Mouse (Mus musculus): ENCODE measurements around the gene Olfr354.

Gene Olfr354

DNA sequence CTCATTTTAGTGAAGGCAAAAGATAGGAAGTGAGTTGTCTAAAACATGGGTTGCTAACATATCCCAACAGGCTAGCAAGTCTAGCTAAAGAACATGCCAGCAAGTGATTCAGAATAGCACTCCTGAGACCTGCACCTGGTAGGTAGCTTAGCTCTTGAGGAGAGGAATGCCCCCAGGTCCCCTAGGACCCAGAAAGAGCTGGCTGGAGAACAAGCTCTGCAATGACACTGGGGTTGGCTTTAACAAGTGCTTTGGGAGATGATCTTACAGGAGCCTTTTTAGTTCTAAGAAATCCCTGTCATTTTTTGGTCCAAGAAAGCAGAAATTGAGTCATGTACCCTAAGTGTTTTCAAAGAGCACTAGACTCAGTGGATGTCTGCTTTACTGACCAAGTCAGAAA lies at the start of gene Olfr354:
Olfr354 (plus strand) TSS at position 301 of the 400 bp plus-strand sequence.
- no peak for DNase-seq (ENCODE audit: low spot score)

DNA sequence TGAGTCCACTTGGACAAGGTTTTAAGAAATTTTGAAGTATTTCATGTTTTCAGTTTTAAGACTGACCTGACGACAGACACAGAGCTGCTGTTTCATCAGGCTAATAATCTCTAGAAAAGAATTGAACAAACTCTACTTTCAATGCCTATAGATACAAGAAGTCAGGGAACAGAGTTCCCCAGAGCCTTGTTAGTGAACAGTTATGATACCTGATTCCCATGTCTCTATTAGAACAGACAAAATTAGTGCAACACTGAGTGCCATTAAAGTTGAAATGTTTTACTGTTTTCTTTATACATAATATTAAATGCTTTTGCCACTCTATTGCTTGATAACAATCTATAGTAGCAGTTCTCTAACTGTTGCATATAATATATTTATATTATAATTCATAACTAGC lies 42.9 kb upstream of the Olfr354 start, which contains the start of gene Olfr351:
Olfr351 (minus strand) TSS at position 101 of the 400 bp plus-strand sequence.
- DNase-seq (ENCODE audit: low spot score) = no peak

DNA sequence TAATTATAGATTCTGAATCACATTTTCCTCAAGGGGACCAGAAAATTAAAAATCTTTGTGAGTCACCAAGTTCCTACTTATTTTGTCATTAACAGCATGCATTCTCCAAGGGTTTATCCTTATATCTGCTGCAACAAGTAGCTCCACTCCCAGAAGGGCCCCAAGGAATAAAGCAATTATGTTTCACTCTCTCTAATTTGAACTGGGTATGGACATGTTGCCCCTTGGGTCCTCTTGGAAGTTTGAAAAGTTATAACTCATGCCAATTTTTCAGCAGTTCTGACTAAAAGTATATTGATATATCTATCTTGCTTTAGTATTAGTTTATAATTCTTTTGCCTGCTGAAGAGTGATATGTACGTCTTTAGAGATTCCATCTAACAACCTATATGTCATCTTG lies 37.3 kb upstream of the Olfr354 start, which contains the start of gene Olfr352:
Olfr352 (plus strand) TSS at position 301 of the 400 bp plus-strand sequence.
- DNase-seq (ENCODE audit: low spot score) = no peak

DNA sequence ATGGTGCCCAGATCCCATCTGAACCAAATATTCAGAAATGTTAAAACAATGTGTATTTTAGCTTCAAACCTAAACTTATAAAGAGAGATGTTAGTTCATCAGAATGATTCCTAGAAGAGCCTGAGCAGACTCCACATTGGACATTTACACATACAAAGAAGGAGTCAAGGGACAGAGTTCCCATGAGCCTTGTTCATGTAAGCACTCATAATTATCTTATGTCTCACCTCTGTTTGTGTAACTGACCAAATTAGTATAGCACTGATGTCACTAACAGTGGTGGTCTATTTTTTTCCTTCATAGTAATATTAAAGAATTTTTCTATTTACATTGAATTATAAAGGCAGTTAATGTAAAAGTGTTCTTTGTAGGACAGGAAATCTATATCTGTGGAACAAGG lies 12.6 kb upstream of the Olfr354 start, which contains the start of gene Olfr353:
Olfr353 (minus strand) TSS at position 101 of the 400 bp plus-strand sequence.
- no peak for DNase-seq (ENCODE audit: low spot score)

DNA sequence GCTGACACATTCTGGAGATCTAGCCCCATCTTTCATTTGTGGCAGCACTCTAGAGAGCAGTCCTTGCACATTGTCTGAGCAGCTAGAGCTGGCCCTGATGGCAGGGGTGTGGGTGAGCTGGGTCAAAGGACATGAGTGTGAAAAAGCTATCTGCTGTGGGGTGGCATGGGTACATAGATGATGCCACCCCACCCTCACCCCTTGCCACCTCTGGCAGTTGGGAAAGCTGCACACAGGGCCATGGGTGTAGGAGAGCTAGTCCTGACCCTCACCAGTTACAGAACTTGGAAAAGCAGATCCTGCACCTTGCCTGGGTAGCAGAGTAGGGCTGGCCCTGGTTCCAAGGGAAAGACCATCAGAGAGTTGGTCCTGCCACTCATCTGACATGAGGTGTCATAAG lies 8.4 kb upstream of the Olfr354 start:
- no peak for DNase-seq (ENCODE audit: low spot score)

DNA sequence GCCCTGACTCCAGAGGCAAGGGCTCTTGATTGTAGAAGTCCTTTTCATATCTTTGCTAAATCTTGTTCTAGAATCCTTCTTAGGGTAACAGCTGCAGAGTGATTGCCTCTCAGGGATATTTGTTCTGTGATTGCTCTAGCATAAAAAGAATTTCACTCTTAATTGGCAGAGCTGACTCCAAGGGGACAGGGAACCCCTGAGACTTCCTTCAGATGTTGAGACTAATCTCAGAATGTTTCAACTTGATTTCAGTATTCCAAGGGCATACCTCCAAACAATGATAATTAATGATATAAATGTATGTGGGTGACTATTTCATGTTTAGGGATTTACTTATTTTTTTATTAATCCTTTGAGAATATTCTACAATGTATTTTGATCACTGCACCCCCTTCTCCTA lies 23.3 kb downstream of the Olfr354 start, which contains the start of gene Olfr355:
Olfr355 (minus strand) TSS at position 101 of the 400 bp plus-strand sequence.
- no peak for DNase-seq (ENCODE audit: low spot score)

DNA sequence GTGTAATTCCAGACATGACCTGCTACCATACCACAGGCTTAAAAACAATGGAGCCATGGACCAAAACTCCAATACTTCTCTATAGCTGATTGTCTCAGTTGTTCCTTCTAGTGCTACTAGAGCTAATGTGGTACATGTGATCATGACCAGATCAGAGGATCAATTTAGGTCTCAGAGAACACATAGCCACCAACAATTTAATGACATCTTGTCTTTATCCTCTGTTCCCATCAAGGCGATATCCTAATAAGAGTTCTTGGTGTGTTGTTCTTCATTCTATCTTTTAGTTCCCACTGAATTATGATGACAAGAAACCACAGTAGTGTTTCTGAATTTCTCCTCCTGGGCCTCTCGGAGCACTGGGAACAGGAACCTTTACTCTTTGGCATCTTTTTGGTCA lies 31.3 kb downstream of the Olfr354 start, which contains the start of gene Olfr356:
Olfr356 (plus strand) TSS at position 301 of the 400 bp plus-strand sequence.
- DNase-seq (ENCODE audit: low spot score) = no peak

Data from ovary, postnatal 10 days (tissue).